Mouse (Mus musculus) R1 (cell line): ENCODE measurements around the gene Ddah1.
A peak's percentile ranks its signal among the peaks of the same experiment; 100 is the strongest.

ENCODE experiments used
- DNase-seq: peaks from one replicate; pipeline ENCODE4 v3.0.0-alpha.2; 2018; ENCODE audit warnings: low read depth, low spot score

The Ddah1 gene

GRCm38 (mm10) chr3:145758561-145759378, at the start of gene Ddah1:
Gene Ddah1, plus strand, starts transcription at chr3:145758675.
- peak; percentile 90 for DNase-seq

GRCm38 (mm10) chr3:145715923-145716322, 42.6 kb upstream of the Ddah1 start:
- DNase-seq, result peak; percentile 58

GRCm38 (mm10) chr3:145719660-145720059, 38.8 kb upstream of the Ddah1 start:
- DNase-seq, result no peak

- DNase-seq, result no peak
Observed at GRCm38 (mm10) chr3:145725078-145725477, 33.4 kb upstream of the Ddah1 start.

- DNase-seq, result no peak
Observed at GRCm38 (mm10) chr3:145728336-145728735, 30.1 kb upstream of the Ddah1 start.

GRCm38 (mm10) chr3:145729531-145729930, 28.9 kb upstream of the Ddah1 start:
- peak; percentile 59 for DNase-seq

GRCm38 (mm10) chr3:145730092-145730491, 28.4 kb upstream of the Ddah1 start:
- DNase-seq, result peak; percentile 47

- DNase-seq, result no peak
Observed at GRCm38 (mm10) chr3:145734857-145735256, 23.6 kb upstream of the Ddah1 start.

- no peak for DNase-seq
Observed at GRCm38 (mm10) chr3:145736562-145736961, 21.9 kb upstream of the Ddah1 start.

GRCm38 (mm10) chr3:145738662-145739061, 19.8 kb upstream of the Ddah1 start:
- DNase-seq, result peak; percentile 68

GRCm38 (mm10) chr3:145739904-145740303, 18.6 kb upstream of the Ddah1 start:
- no peak for DNase-seq

GRCm38 (mm10) chr3:145743050-145743449, 15.4 kb upstream of the Ddah1 start:
- no peak for DNase-seq

- DNase-seq, result no peak
Observed at GRCm38 (mm10) chr3:145743476-145744027, 14.9 kb upstream of the Ddah1 start.

- no peak for DNase-seq
Observed at GRCm38 (mm10) chr3:145748626-145749025, 9.8 kb upstream of the Ddah1 start.

- peak; percentile 23 for DNase-seq
Observed at GRCm38 (mm10) chr3:145756457-145756856, 2.0 kb upstream of the Ddah1 start.

GRCm38 (mm10) chr3:145757177-145757576, 1.3 kb upstream of the Ddah1 start:
- peak; percentile 98 for DNase-seq

- DNase-seq, result no peak
Observed at GRCm38 (mm10) chr3:145757844-145758243, 631 bp upstream of the Ddah1 start.

- DNase-seq, result no peak
Observed at GRCm38 (mm10) chr3:145759379-145760209, 1.1 kb downstream of the Ddah1 start.

GRCm38 (mm10) chr3:145760547-145760946, 2.1 kb downstream of the Ddah1 start:
- DNase-seq, result no peak

GRCm38 (mm10) chr3:145761501-145762170, 3.2 kb downstream of the Ddah1 start:
- DNase-seq, result no peak

- no peak for DNase-seq
Observed at GRCm38 (mm10) chr3:145762957-145763641, 4.6 kb downstream of the Ddah1 start.
